Mouse (Mus musculus): ENCODE results near the gene 4921507P07Rik.

DNA sequence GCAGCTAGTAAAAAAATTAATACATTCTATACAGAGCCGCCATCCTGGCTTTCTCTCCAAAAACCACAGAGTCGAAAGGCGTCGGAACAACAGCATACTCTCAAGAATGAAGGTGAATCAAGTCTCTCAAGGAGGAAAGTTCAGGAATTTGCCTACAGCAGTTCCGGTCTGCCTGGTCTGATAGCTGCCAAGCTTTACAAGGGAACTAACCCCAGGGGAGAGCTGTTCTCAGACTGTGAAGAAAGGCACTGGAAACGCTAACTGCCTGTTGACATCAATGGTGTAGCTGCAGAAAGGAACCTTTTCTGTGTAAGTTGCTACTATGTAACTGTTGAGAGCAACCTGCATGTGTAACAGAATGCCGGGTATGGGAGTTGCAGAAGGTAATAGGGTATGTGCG, 64.5 kb downstream of the 4921507P07Rik start:
- TF ChIP-seq CTCF (IDR thresholded peaks at IDR 0.05; ENCODE audit: low read depth, low read length): no peak
- no peak for TF ChIP-seq POLR2A (IDR thresholded peaks at IDR 0.05; ENCODE audit: insufficient read depth, low read length)
- no peak for TF ChIP-seq EP300 (IDR thresholded peaks at IDR 0.05; ENCODE audit: insufficient read depth, low read depth, low read length)

Data from ES-Bruce4 (cell line).